Mouse (Mus musculus) spleen, postnatal 10 days (tissue): ENCODE results near the gene Hes7.

Experiments used
- DNase-seq, 2 experiments: peaks; one replicate each; pipeline ENCODE4 v3.0.0; 2021 to 2022; ENCODE audit warnings: low spot score in 2 of 2

The Hes7 gene

GRCm38 (mm10) chr11:69118765-69119164 is 1.4 kb upstream of the Hes7 start:
- peak; percentile 87 to 94 for DNase-seq

GRCm38 (mm10) chr11:69119446-69120155 is 603 bp upstream of the Hes7 start:
- no peak for DNase-seq

- peak in 1 of 2 experiments; percentile 46 for DNase-seq
Measured at GRCm38 (mm10) chr11:69121001-69121740, 967 bp downstream of the Hes7 start.

GRCm38 (mm10) chr11:69121741-69122335 is 1.6 kb downstream of the Hes7 start:
- DNase-seq: peak in 1 of 2 experiments; percentile 46

GRCm38 (mm10) chr11:69122336-69122951 is 2.2 kb downstream of the Hes7 start, which contains the start of gene 9130213A22Rik:
Gene 9130213A22Rik (minus strand): TSS chr11:69122589.
- peak; percentile 74 to 81 for DNase-seq

- DNase-seq: peak; percentile 81 to 89
Measured at GRCm38 (mm10) chr11:69123056-69123692, 3.0 kb downstream of the Hes7 start.

GRCm38 (mm10) chr11:69123693-69124497 is 3.7 kb downstream of the Hes7 start:
- peak; percentile 81 to 85 for DNase-seq

GRCm38 (mm10) chr11:69124498-69124847 is 4.3 kb downstream of the Hes7 start:
- DNase-seq: peak; percentile 64 to 76

GRCm38 (mm10) chr11:69125041-69125851 is 5.0 kb downstream of the Hes7 start:
- peak; percentile 72 to 76 for DNase-seq

GRCm38 (mm10) chr11:69125852-69125918 is 5.5 kb downstream of the Hes7 start, which contains the start of gene Aloxe3:
Gene Aloxe3 (plus strand): TSS chr11:69125896.
- DNase-seq: no peak

GRCm38 (mm10) chr11:69125919-69126705 is 5.9 kb downstream of the Hes7 start:
- peak; percentile 33 to 37 for DNase-seq

- no peak for DNase-seq
Measured at GRCm38 (mm10) chr11:69126706-69127095, 6.5 kb downstream of the Hes7 start.

GRCm38 (mm10) chr11:69128426-69129122 is 8.4 kb downstream of the Hes7 start:
- no peak for DNase-seq

GRCm38 (mm10) chr11:69133566-69133922 is 13.3 kb downstream of the Hes7 start:
- DNase-seq: no peak

- peak in 1 of 2 experiments; percentile 61 for DNase-seq
Measured at GRCm38 (mm10) chr11:69133923-69134621, 13.9 kb downstream of the Hes7 start.

GRCm38 (mm10) chr11:69134622-69134968 is 14.4 kb downstream of the Hes7 start:
- DNase-seq: no peak

- no peak for DNase-seq
Measured at GRCm38 (mm10) chr11:69135361-69135760, 15.2 kb downstream of the Hes7 start.

- DNase-seq: no peak
Measured at GRCm38 (mm10) chr11:69147546-69147945, 27.3 kb downstream of the Hes7 start.
